Mouse (Mus musculus) E14TG2a.4 (cell line): ENCODE measurements around the gene Zfp775.

Source experiments
- CTCF ChIP-seq: conservative IDR thresholded peaks from 2 replicates; pipeline ENCODE4 v1.5.1; 2014; ENCODE audit warnings: low read length
- POU5F1 ChIP-seq: IDR thresholded peaks from 2 replicates; pipeline ENCODE4 v1.6.1; 2014; ENCODE audit warnings: low read length, borderline replicate concordance

DNA sequence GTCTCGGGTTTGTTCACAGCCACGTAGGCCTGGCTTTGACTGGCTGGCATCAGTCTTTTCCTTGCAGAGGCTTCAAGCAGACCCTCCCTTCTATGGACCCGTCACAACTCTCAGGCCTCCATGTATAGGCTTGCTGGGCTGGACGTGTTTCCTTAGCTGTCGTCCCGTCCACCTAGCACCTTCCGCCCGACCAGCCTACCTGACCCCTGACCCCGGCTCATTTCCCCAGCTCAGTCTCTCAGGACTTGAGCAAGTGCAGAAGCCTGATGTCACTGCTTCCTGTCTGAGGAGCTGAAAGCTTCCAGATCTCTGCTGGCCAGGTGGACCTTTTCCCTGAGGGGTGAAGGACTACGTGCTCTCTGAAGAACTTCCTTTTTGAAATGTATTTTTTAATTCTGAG, 28.6 kb upstream of the Zfp775 start:
- TF ChIP-seq CTCF (no peak), POU5F1 (no peak)
